Mouse (Mus musculus): ENCODE data around the gene Sh3bp5l.

Gene Sh3bp5l

DNA sequence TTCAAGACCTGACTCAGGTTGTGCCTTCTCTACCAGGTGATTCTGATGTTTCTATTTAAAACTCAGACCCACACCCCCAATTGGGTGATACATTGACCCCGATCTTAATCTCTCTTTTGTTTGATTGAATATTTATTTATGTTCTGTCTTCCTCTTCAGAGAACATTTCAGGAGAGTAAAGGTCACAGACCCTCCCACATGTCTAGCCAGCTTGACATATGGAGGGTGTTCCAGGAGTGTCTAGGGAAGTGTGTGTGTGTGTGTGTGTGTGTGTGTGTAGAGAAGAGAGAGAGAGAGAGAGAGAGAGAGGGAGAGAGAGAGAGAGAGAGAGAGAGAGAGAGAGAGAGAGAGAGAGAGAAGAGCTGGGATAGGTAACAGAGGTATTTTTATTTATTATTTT lies 47.2 kb downstream of the Sh3bp5l start:
- ATAC-seq (ENCODE audit: low TSS enrichment), result no peak

DNA sequence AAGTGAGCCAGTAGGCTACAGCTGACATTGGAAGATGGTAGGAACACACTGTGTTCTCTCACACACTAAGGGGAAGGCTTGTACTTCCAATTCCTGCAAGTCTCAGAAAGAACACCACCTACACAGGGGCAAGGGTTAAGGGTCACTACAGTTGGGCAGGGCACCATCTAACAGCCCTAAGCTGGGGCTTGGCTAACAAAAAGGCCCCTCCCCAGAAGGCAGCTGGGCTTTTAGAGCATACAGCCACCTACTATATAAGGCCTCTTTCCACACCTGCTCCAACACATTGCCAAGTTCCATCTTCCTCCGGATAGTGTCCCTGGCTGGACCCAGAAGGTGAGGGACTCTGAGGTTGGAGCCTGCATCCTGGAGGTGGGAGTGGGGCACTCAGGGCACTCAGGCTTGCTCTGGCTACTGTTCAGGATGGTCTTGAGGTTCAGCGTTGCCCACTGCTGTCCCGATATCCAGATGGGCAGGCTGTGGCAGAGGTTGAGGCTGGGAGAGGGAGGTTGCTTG lies 48.3 kb downstream of the Sh3bp5l start, which contains the start of gene Lypd8:
Gene Lypd8, plus strand, starts transcription at position 281 of the 516 bp plus-strand sequence.
- no peak for ATAC-seq (ENCODE audit: low TSS enrichment)

DNA sequence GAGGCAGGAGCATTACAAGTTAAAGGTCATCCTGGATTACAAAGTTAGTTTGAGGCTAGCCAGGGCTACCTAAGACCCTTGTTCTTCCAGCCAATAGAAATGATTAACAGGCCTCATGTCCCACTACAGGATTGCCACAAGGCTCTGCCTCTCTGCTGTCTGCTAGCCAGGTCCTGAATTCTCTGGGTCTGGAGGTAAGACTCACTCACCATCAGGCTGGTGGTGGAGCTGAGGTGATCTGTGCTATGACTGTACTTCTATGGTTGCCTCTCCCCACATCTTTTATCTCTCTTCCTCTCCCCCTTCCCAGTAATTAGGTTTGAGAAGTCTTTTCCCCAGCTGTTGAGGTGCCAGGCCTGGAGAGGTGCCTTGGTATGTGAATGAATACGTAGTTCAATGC lies 49.0 kb downstream of the Sh3bp5l start:
- no peak for ATAC-seq (ENCODE audit: low TSS enrichment)

DNA sequence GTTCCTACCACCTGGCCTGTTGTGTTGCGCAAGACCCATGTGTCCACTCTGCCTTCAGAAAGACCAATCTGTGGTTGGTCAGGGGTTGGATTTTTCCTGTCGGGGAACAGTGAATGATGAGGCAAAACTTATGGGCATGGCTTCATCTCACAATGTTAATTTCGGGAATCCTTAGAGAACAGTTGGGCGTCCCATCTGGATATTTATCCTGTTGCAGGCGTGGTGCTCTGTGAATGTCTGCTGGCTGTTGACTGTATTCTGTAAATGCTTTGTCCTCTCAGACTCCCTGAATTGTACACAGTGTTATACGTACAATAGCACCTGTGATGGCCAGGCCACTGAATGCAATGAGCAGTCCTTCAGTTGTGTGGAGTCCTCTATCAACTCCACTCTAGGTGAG lies 51.9 kb downstream of the Sh3bp5l start:
- ATAC-seq (ENCODE audit: low TSS enrichment), result no peak
